Mouse (Mus musculus): ENCODE results near the gene Eef1akmt2. TPM values are rescaled to one million over a fixed set of nuclear protein-coding genes. Genes with fewer than 3 reads are reported as not detected.
A peak's percentile ranks its signal among the peaks of the same experiment; 100 is the strongest.

The Eef1akmt2 gene
- total and polyA plus RNA-seq, 3 experiments, result 31.4 to 87.2 (median 35.9) TPM

DNA sequence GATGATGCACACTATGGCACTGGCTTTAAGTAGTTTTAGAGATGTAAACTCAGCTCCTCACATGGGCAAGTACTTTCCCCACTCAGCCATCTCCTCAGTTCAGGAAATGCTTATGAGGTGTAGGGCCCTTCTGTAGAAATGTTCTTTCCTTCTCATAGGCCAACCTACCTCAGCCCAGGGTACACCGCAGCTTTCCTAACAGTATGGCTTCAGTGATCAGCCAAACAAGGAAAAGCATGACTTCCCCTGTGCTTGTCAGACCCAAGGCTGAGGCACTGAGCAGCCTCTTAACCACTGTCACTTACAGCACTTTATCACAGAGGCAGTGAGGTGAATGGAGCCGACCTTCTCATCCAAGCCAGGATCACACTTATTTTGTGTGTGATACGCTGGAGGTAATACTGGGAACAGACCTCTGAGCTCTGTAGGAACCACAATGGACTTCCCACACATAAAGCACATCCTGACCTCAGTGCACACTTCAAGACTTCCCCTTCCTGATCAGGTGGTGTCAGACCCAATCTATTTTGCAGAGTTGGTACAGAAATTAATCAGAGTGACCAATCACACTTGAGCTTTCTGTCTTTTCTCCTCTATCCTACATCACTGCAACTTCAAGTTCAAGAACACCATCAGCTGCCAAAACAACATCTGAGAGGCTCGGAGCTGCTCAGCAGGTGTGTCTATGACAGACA lies 64.8 kb downstream of the Eef1akmt2 start:
- Histone ChIP-seq H3K27me3 (replicated peaks) (no peaks in the 10 kb centered on the region), H3K4me2 (ENCODE audit: insufficient read depth, low read depth, poor library complexity, severe bottlenecking) (no peak overlapping the region), H3K9ac (ENCODE audit: insufficient read depth, low read depth) (no peak overlapping the region), H3K36me3 (replicated peaks in 1 of 2; ENCODE audit: control insufficient read depth in 1 of 2, insufficient read depth in 1 of 2, low read length in 1 of 2) (peaks cover 9 to 67% of the 10 kb centered on the region in 2 experiments), H3K9me3 (replicated peaks; ENCODE audit: low read length) (no peaks in the 10 kb centered on the region), H3K27ac (ENCODE audit: insufficient read depth, low read depth) (0 out of 2 replicates have a peak overlapping the region, but pooled peaks have one; percentile 19), H3K4me3 (replicated peaks in 1 of 3; ENCODE audit: low read depth in 2 of 3, low read length in 2 of 3, poor library complexity in 1 of 3) (no peak overlapping the region), H3K4me1 (ENCODE audit: control insufficient read depth in 1 of 2, insufficient read depth in 2 of 2) (peaks cover 32 to 94% of the 10 kb centered on the region in 2 experiments), H3K79me2 (replicated peaks; ENCODE audit: control insufficient read depth, extremely low read depth, insufficient read depth, poor library complexity, severe bottlenecking) (peaks cover 16% of the 10 kb centered on the region)
- no peak for DNase-seq (ENCODE audit: extremely low read depth)
- in situ Hi-C loops (cut with MboI; ENCODE audit: low pct_ligation_motif_present, low pct_unique_long_range_greater_than_20kb, low sequenced_read_pairs) (no loop called here), dilution Hi-C loops (cut with MboI; ENCODE audit: extremely low pct_ligation_motif_present, extremely low pct_unique_long_range_greater_than_20kb, low sequenced_read_pairs) (no loop called here)
- TF ChIP-seq KAT2A (IDR thresholded peaks at IDR 0.05; ENCODE audit: insufficient replicate concordance, low read length), result no peak
- TF ChIP-seq CTCF (conservative IDR thresholded peaks at IDR 0.05 in 1 of 2, IDR thresholded peaks at IDR 0.05 in 1 of 2; ENCODE audit: low read depth in 2 of 2, low read length in 2 of 2), result no peak
- no peak for TF ChIP-seq POLR2AphosphoS2 (IDR thresholded peaks at IDR 0.05; ENCODE audit: low read depth, low read length)
- TF ChIP-seq MEF2A (IDR thresholded peaks at IDR 0.05; ENCODE audit: borderline replicate concordance, low read depth, low read length), result no peak
- no peak for TF ChIP-seq TBP (conservative IDR thresholded peaks at IDR 0.05; ENCODE audit: low read depth, low read length)
- TF ChIP-seq GABPA (IDR thresholded peaks at IDR 0.05; ENCODE audit: insufficient replicate concordance, low read depth, low read length), result no peak
- no peak for TF ChIP-seq USF1 (IDR thresholded peaks at IDR 0.05; ENCODE audit: low read depth, low read length)
- no peak for TF ChIP-seq TCF12 (IDR thresholded peaks at IDR 0.05; ENCODE audit: low read depth, low read length)
- no peak for TF ChIP-seq ZC3H11A (IDR thresholded peaks at IDR 0.05; ENCODE audit: low read depth, low read length)
- TF ChIP-seq RCOR1 (conservative IDR thresholded peaks at IDR 0.05; ENCODE audit: low read depth, low read length), result no peak
- no peak for TF ChIP-seq ZNF384 (IDR thresholded peaks at IDR 0.05; ENCODE audit: low read depth, low read length)
- no peak for TF ChIP-seq ZKSCAN1 (IDR thresholded peaks at IDR 0.05; ENCODE audit: borderline replicate concordance, low read depth, low read length)
- no peak for TF ChIP-seq RAD21 (IDR thresholded peaks at IDR 0.05; ENCODE audit: low read depth, low read length)
- TF ChIP-seq NELFE (IDR thresholded peaks at IDR 0.05; ENCODE audit: low read depth, low read length), result no peak
- no peak for TF ChIP-seq MAFK (IDR thresholded peaks at IDR 0.05; ENCODE audit: insufficient replicate concordance, low read length)
- no peak for TF ChIP-seq IRF4 (IDR thresholded peaks at IDR 0.05; ENCODE audit: low read depth, low read length)
- TF ChIP-seq SMC3 (IDR thresholded peaks at IDR 0.05; ENCODE audit: low read depth, low read length), result no peak
- no peak for TF ChIP-seq HCFC1 (IDR thresholded peaks at IDR 0.05; ENCODE audit: low read depth, low read length)
- 0 out of 2 replicates have a peak, but pooled peaks have one; percentile 23 for TF ChIP-seq JUND (conservative IDR thresholded peaks at IDR 0.05; ENCODE audit: low read depth, low read length)
- no peak for TF ChIP-seq MYC (IDR thresholded peaks at IDR 0.05; ENCODE audit: low read depth, low read length)
- TF ChIP-seq EP300 (IDR thresholded peaks at IDR 0.05; ENCODE audit: low read length), result peak; percentile 21; the same call in 1 of the 2 replicates
- no peak for TF ChIP-seq MXI1 (IDR thresholded peaks at IDR 0.05; ENCODE audit: low read depth, low read length)
- TF ChIP-seq MAX (IDR thresholded peaks at IDR 0.05; ENCODE audit: low read length), result 0 out of 2 replicates have a peak, but pooled peaks have one; percentile 25
- TF ChIP-seq BHLHE40 (IDR thresholded peaks at IDR 0.05; ENCODE audit: low read depth, low read length), result peak; percentile 47; the same call in 1 of the 2 replicates
- no peak for TF ChIP-seq E2F4 (IDR thresholded peaks at IDR 0.05; ENCODE audit: insufficient replicate concordance, low read depth, low read length)
- TF ChIP-seq PAX5 (IDR thresholded peaks at IDR 0.05; ENCODE audit: low read length), result no peak
- TF ChIP-seq POLR2A (IDR thresholded peaks at IDR 0.05; ENCODE audit: low read depth, low read length), result no peak
- TF ChIP-seq CHD2 (IDR thresholded peaks at IDR 0.05; ENCODE audit: low read length), result no peak
- TF ChIP-seq MAZ (IDR thresholded peaks at IDR 0.05; ENCODE audit: low read depth, low read length), result no peak
- TF ChIP-seq UBTF (IDR thresholded peaks at IDR 0.05; ENCODE audit: low read depth, low read length), result no peak
- TF ChIP-seq ELF1 (IDR thresholded peaks at IDR 0.05; ENCODE audit: low read depth, low read length), result no peak
- TF ChIP-seq ETS1 (conservative IDR thresholded peaks at IDR 0.05; ENCODE audit: low read depth, low read length), result 0 out of 2 replicates have a peak, but pooled peaks have one; percentile 26
- no peak for TF ChIP-seq USF2 (conservative IDR thresholded peaks at IDR 0.05; ENCODE audit: low read depth, low read length)
- TF ChIP-seq JUN (IDR thresholded peaks at IDR 0.05; ENCODE audit: insufficient read depth, low read depth, low read length), result no peak
- no peak for TF ChIP-seq ZMIZ1 (IDR thresholded peaks at IDR 0.05; ENCODE audit: low read depth, low read length)
- TF ChIP-seq NRF1 (IDR thresholded peaks at IDR 0.05; ENCODE audit: low read depth, low read length), result no peak
- TF ChIP-seq CHD1 (IDR thresholded peaks at IDR 0.05; ENCODE audit: low read depth, low read length), result no peak
